Mouse (Mus musculus): ENCODE data around the gene Mllt3. TPM values are rescaled to one million over a fixed set of nuclear protein-coding genes. Genes with fewer than 3 reads are reported as not detected.

The Mllt3 gene
- total and polyA plus RNA-seq, 2 experiments from 2014 or later, result 24.8 to 57.8 TPM

GRCm38 (mm10) chr4:87880297-87880696, 152.9 kb downstream of the Mllt3 start:
- Histone ChIP-seq H3K9ac (replicated peaks; ENCODE audit: low read length, poor library complexity, severe bottlenecking) (no peak overlapping the region), H3K4me2 (ENCODE audit: low read depth, low read length, poor library complexity, severe bottlenecking) (no peak overlapping the region), H3K4me3 (ENCODE audit: low read depth, low read length) (no peak overlapping the region), H3K27ac (ENCODE audit: low read depth, low read length) (no peak overlapping the region), H3K36me3 (ENCODE audit: insufficient read depth, low read length) (no peaks in the 10 kb centered on the region), H3K4me1 (ENCODE audit: insufficient read depth, low read length) (no peaks in the 10 kb centered on the region; the same call in 1 of the 2 replicates), H3K27me3 (ENCODE audit: insufficient read depth, low read length) (no peaks in the 10 kb centered on the region), H3K9me3 (ENCODE audit: low read length) (no peaks in the 10 kb centered on the region)
- no peak for TF ChIP-seq CTCF (IDR thresholded peaks at IDR 0.05)
- ATAC-seq (ENCODE audit: low FRiP score) (no peak), DNase-seq (ENCODE audit: low spot score) (no peak)
- WGBS, result 74% methylated on average over 2 of the region's 2 CpGs

- H3K27me3 ChIP-seq (ENCODE audit: insufficient read depth, low read length), result no peaks in the 10 kb centered on the region
- no peaks in the 10 kb centered on the region for H3K9me3 ChIP-seq (ENCODE audit: low read length)
- no peak for TF ChIP-seq CTCF (IDR thresholded peaks at IDR 0.05)
- H3K36me3 ChIP-seq (ENCODE audit: insufficient read depth, low read length), result no peaks in the 10 kb centered on the region
- H3K4me3 ChIP-seq (ENCODE audit: low read depth, low read length), result no peak overlapping the region
- no peak overlapping the region for H3K4me2 ChIP-seq (ENCODE audit: low read depth, low read length, poor library complexity, severe bottlenecking)
- H3K27ac ChIP-seq (ENCODE audit: low read depth, low read length), result no peak overlapping the region
- no peaks in the 10 kb centered on the region; the same call in 1 of the 2 replicates for H3K4me1 ChIP-seq (ENCODE audit: insufficient read depth, low read length)
- no peak for DNase-seq (ENCODE audit: low spot score)
- H3K9ac ChIP-seq (replicated peaks; ENCODE audit: low read length, poor library complexity, severe bottlenecking), result no peak overlapping the region
- WGBS, result 74% methylated on average over 6 of the region's 6 CpGs
- no peak for ATAC-seq (ENCODE audit: low FRiP score)
These were observed 154.5 kb downstream of the Mllt3 start for GRCm38 (mm10) chr4:87878701-87879100.

GRCm38 (mm10) chr4:87870563-87870962, 162.6 kb downstream of the Mllt3 start:
- no peaks in the 10 kb centered on the region for H3K9me3 ChIP-seq (ENCODE audit: low read length)
- 56% methylated on average over 2 of the region's 2 CpGs for WGBS
- ATAC-seq (ENCODE audit: low FRiP score) (no peak), DNase-seq (ENCODE audit: low spot score) (no peak)
- H3K9ac ChIP-seq (replicated peaks; ENCODE audit: low read length, poor library complexity, severe bottlenecking), result no peak overlapping the region
- no peak overlapping the region for H3K4me3 ChIP-seq (ENCODE audit: low read depth, low read length)
- no peak overlapping the region for H3K27ac ChIP-seq (ENCODE audit: low read depth, low read length)
- no peaks in the 10 kb centered on the region for H3K4me1 ChIP-seq (ENCODE audit: insufficient read depth, low read length)
- H3K36me3 ChIP-seq (ENCODE audit: insufficient read depth, low read length), result no peaks in the 10 kb centered on the region
- no peaks in the 10 kb centered on the region for H3K27me3 ChIP-seq (ENCODE audit: insufficient read depth, low read length)
- no peak overlapping the region for H3K4me2 ChIP-seq (ENCODE audit: low read depth, low read length, poor library complexity, severe bottlenecking)
- TF ChIP-seq CTCF (IDR thresholded peaks at IDR 0.05), result no peak

- Histone ChIP-seq H3K27ac (ENCODE audit: low read depth, low read length) (no peak overlapping the region), H3K4me3 (ENCODE audit: low read depth, low read length) (no peak overlapping the region), H3K36me3 (ENCODE audit: insufficient read depth, low read length) (no peaks in the 10 kb centered on the region), H3K9me3 (ENCODE audit: low read length) (no peaks in the 10 kb centered on the region), H3K4me1 (ENCODE audit: insufficient read depth, low read length) (no peaks in the 10 kb centered on the region), H3K27me3 (ENCODE audit: insufficient read depth, low read length) (no peaks in the 10 kb centered on the region), H3K9ac (replicated peaks; ENCODE audit: low read length, poor library complexity, severe bottlenecking) (no peak overlapping the region), H3K4me2 (ENCODE audit: low read depth, low read length, poor library complexity, severe bottlenecking) (no peak overlapping the region)
- DNase-seq (ENCODE audit: low spot score) (no peak), ATAC-seq (ENCODE audit: low FRiP score) (no peak)
- 66% methylated on average over 3 of the region's 3 CpGs for WGBS
- TF ChIP-seq CTCF (IDR thresholded peaks at IDR 0.05), result no peak
These were observed 166.6 kb downstream of the Mllt3 start for GRCm38 (mm10) chr4:87866564-87866963.

- Histone ChIP-seq H3K27ac (ENCODE audit: low read depth, low read length) (no peak overlapping the region), H3K27me3 (ENCODE audit: insufficient read depth, low read length) (no peaks in the 10 kb centered on the region), H3K9me3 (ENCODE audit: low read length) (no peaks in the 10 kb centered on the region), H3K4me1 (ENCODE audit: insufficient read depth, low read length) (no peaks in the 10 kb centered on the region), H3K36me3 (ENCODE audit: insufficient read depth, low read length) (no peaks in the 10 kb centered on the region), H3K4me2 (ENCODE audit: low read depth, low read length, poor library complexity, severe bottlenecking) (no peak overlapping the region), H3K9ac (replicated peaks; ENCODE audit: low read length, poor library complexity, severe bottlenecking) (no peak overlapping the region), H3K4me3 (ENCODE audit: low read depth, low read length) (no peak overlapping the region)
- DNase-seq (ENCODE audit: low spot score), result peak; percentile 8
- WGBS, result 64% methylated on average over 3 of the region's 3 CpGs
- TF ChIP-seq CTCF (IDR thresholded peaks at IDR 0.05), result no peak
- ATAC-seq (ENCODE audit: low FRiP score), result no peak
These were observed 167.3 kb downstream of the Mllt3 start for GRCm38 (mm10) chr4:87865848-87866247.

- ATAC-seq (ENCODE audit: low FRiP score) (no peak), DNase-seq (ENCODE audit: low spot score) (no peak)
- no peak overlapping the region for H3K4me2 ChIP-seq (ENCODE audit: low read depth, low read length, poor library complexity, severe bottlenecking)
- no peaks in the 10 kb centered on the region for H3K9me3 ChIP-seq (ENCODE audit: low read length)
- H3K4me3 ChIP-seq (ENCODE audit: low read depth, low read length), result no peak overlapping the region
- no peak for TF ChIP-seq CTCF (IDR thresholded peaks at IDR 0.05)
- no peaks in the 10 kb centered on the region for H3K4me1 ChIP-seq (ENCODE audit: insufficient read depth, low read length)
- no peak overlapping the region for H3K27ac ChIP-seq (ENCODE audit: low read depth, low read length)
- no peaks in the 10 kb centered on the region for H3K36me3 ChIP-seq (ENCODE audit: insufficient read depth, low read length)
- no peaks in the 10 kb centered on the region for H3K27me3 ChIP-seq (ENCODE audit: insufficient read depth, low read length)
- WGBS, result 70% methylated on average over 3 of the region's 3 CpGs
- no peak overlapping the region for H3K9ac ChIP-seq (replicated peaks; ENCODE audit: low read length, poor library complexity, severe bottlenecking)
These were observed 168.1 kb downstream of the Mllt3 start for GRCm38 (mm10) chr4:87865041-87865440.

Measured in midbrain, postnatal 0 days (tissue).